Mouse (Mus musculus): ENCODE measurements around the gene Mon1a.

DNA sequence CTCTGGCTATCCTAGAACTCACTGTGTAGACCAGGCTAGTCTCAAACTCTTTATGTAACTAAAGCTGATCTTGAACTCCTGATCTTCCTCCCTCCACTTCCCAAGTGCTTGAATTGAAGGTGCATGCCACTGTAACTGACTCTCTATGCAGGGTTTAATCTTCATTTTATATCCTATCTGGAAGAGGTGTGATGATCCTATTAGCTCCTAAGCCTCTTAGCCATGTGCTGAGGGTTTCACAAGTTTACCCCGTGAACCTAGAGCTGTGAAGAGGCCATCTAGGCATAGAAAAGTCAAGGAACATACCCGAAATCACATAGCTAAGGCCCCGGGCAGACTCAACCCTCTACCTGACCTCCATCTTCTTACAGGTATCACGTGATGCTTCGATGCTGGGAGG lies 31.5 kb downstream of the Mon1a start:
- no peak for TF ChIP-seq POLR2A (IDR thresholded peaks at IDR 0.05; ENCODE audit: control insufficient read depth, extremely low read depth, insufficient read depth, low read length, poor library complexity)
- TF ChIP-seq CTCF (IDR thresholded peaks at IDR 0.05; ENCODE audit: borderline replicate concordance, control insufficient read depth, extremely low read depth, insufficient read depth, low read length, poor library complexity), result no peak
